Mouse (Mus musculus) retina, adult 2 months (tissue): ENCODE data around the gene Trmt2a.
"Not testable (repeated sequence)": the region's sequence is repeated elsewhere in the genome, so short reads cannot be mapped to it uniquely, and the experiment has no call there.

Experiments used
- DNase-seq: peaks from one replicate; pipeline ENCODE4 v3.0.0-alpha.2; 2012; ENCODE audit warnings: low read depth, low spot score

Gene Trmt2a

GRCm38 (mm10) chr16:18288581-18289061, 40.1 kb downstream of the Trmt2a start:
- no peak for DNase-seq

- peak; percentile 84 for DNase-seq
Measured at GRCm38 (mm10) chr16:18289067-18289588, 40.6 kb downstream of the Trmt2a start, which contains the start of gene Dgcr8. TSS of gene Dgcr8 (minus strand) at chr16:18289246.

- DNase-seq = not testable (repeated sequence)
Measured at GRCm38 (mm10) chr16:18289614-18290013, 41.1 kb downstream of the Trmt2a start.
